Mouse (Mus musculus): ENCODE data around the gene Bmpr1a.

The Bmpr1a gene

DNA sequence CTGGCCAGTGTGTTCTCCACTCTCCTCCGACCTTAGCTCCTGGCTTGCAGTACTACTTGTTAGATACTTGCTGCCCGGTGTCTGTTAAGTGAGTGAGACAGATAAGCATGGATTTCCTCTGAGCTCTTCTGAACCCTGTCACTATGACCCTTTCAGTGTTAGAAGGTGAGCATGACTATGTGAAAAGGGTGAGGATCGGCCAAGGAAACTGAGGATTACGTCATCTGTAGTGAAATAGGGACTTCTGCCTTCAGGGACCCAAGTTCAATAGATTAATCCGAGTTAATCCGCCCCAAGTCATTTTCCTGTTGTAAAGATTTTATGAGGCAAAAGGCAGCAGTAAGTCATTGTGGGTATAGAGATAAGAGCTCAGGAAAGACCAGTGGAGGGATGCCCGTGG, 2.2 kb upstream of the Bmpr1a start:
- peak; percentile 1 for DNase-seq (ENCODE audit: low read depth, low spot score)

DNA sequence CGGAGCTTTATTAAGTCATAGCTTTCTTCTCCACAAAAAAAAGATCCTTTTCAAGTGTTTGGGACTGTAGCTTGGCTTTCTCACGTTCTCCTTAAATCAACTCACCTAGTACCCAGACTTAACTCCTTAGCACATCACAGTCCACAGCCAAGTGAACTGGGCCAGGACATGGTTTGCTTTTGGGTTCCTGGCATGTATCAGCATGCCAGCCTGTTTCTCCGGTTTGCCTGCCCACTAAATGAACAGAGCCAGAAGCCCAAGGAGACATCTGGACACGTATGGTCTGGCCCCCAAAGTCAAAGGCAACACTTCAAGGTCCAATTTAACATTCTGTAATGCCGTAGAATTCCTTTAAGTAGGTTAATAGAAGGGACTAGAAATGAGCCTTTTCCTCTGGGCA, 1.2 kb upstream of the Bmpr1a start:
- DNase-seq (ENCODE audit: low read depth, low spot score) = no peak

DNA sequence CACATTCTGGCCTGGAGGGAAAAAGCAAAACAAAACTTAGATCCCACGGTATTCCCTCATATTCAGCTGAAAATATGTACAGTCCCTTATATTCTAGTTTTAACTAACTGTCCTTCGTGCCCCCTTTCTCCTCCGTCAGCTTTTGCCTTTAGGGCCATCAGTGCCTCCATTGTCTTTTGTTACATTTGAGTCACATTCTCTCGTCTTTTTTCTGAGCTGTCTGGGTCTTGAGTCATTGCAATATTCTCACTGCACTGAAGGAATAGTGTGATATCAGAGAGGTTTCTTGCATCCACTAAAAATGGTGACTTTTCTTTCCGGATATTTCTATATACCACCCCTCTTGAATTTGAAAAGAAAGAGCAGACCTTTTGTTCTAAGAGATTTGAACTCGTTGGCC, 618 bp upstream of the Bmpr1a start:
- DNase-seq (ENCODE audit: low read depth, low spot score) = peak; percentile 41

DNA sequence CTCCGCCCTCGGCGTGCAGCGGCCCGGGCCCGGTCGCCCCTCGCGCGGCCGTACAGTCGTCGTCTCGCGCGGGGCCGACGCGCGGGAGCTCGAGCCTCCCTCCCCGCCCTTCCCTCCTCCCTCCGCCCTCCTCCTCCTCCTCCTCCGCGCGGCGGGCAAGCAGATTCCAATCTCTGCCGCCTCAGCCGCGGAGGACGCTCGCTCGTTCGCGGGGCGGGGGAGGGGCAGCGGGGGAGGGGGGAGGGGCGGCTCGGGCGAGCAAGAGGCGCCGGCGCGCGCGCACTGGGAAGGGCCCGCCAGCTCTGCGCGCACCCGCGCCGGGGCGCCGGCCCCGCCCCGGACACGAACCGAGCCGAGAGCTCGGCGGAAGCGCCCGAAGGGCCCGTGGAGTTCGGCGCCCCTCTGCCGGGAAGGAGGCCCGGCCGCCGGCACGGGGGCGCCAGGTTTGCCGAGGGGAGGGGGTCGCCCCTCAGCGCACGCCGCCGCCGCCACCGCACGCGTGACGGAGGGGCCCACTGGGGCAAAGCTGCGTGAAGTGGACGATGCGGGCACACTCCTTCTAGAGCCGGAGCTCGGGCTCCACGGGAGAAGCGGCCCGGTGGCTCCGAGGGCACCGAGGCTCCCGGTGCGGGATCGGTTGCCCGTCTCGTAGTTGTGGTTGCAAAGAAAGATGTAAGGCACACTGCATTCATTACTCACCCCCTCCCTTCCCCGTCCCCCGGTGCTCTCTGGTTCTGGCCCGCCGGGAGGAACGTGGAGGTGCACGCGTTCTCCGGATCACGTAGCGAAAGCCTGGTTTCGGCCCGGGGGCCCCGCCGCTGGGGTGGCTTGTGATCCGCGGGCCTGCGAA, 441 bp downstream of the Bmpr1a start:
- peak; percentile 91 for DNase-seq (ENCODE audit: low read depth, low spot score)

DNA sequence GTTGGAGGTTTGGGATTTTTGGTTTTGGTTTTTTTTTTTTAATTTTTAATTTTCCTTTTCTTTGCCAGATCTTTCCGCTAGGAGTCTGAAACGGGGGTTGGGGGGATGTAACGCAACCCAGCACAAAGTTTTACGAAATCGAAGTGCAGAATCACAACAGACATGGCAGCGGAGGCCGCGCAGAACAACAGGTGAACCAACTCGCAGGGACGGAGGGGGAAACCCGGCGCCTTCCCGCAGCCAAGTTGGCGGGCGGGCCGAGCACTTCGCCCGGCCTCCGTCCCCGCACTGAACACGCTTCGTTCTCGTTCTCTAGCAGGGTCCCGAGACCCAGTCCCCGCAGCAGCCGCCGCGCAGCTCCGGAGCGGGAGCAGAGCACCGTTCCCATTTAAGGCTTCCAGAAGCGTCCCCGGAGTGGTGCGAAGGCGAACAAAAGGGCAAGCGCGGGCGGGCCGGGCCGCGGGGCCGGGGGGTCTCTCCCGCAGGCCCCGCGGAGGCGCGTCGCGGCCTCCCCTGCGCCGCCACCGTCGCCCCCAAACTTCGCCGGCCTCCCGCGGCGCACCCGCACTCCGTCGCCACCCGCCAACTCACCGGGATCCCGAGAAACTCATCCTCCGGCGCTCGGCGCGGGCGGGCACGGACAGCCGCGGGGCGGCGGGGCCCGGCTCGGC, 1.2 kb downstream of the Bmpr1a start:
- DNase-seq (ENCODE audit: low read depth, low spot score) = peak; percentile 81

DNA sequence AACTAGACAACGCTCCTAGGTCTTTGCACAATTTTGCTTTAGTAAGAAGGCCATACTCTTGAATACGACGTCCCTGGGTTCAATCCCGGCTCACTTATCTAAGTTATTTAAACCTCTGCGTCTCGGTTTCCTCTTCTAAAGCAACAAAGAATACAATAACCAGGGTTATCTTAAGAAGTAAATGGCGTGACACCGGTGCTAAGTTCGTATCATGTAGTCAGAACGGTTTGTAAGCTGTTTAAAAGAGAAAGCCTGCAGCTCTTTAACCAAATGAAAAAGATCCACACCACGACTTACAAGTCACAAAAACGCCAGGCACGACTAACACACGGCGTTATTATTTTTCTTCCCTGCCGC, 1.7 kb downstream of the Bmpr1a start:
- DNase-seq (ENCODE audit: low read depth, low spot score) = peak; percentile 70

DNA sequence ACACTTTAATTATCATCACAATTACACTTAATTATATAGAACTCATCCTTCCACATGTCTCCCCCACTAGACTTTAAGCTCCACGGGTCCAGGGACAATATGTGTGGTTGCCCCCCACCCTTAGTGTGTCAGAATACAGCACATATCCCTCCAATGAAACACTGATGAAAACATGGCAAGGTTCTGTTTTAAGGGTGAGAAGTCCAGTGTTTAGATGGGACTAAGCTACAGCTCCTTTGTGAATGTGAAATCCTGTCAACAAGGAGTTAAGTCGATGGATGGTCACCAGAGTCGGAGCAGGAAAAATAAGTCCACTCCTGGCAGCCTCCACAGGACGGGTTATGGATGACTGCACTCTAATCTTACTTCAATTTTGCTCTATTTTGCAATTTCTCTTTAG, 2.8 kb downstream of the Bmpr1a start:
- DNase-seq (ENCODE audit: low read depth, low spot score) = no peak

DNA sequence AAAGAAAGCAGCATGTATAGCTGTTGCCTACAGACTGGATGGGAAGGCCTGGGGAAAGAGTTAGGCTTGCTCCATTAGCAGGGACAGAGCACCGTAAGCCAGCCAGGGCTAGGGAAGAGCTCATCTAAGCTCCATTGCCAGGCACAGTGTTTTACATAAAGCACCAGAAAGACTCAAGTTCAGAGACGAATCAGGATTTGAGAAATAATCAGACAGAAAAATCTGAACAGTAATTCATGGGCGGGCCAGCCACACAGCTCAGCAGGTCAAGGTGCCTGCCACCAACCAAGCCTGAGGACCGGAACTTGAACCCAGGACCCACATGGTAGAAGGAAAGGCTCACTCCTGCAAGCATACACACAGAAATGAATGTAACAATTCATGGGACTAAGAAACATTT, 3.5 kb downstream of the Bmpr1a start:
- no peak for DNase-seq (ENCODE audit: low read depth, low spot score)

DNA sequence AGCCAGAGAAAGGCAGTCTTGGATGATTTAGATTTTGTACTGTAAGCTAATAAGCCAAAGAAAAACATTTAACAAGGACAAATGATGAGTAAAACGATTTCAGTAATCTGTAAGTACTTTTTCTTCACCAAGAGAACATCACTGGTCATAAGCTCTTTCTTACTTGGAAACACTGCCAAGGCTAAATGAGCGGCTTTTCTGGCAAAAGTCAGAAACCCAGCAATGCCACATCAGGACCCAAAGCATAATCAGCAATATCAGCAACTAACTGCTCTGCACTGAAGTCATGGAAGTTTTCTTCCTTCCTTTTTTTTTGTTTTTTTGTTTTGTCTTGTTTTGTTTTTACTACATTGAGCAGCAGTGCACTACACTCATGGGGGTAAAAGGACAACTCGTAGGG, 5.8 kb downstream of the Bmpr1a start:
- no peak for DNase-seq (ENCODE audit: low read depth, low spot score)

DNA sequence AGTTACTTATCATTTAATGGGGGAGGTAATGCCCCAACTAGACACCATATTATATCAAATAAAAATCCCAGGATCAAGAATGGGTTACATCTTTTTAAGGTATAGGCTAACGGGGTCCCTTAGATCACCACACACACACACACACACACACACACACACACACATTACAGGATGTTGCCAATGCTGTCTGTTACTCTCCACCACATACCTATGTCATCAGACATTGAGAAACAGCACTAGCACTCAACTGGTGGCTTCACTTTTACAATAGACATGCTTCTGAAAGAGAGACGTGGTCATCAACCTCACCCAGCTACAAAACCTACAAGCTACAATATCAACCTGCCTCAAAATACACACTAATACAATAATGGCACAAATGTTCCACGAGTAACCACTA, 9.5 kb downstream of the Bmpr1a start:
- no peak for DNase-seq (ENCODE audit: low read depth, low spot score)

DNA sequence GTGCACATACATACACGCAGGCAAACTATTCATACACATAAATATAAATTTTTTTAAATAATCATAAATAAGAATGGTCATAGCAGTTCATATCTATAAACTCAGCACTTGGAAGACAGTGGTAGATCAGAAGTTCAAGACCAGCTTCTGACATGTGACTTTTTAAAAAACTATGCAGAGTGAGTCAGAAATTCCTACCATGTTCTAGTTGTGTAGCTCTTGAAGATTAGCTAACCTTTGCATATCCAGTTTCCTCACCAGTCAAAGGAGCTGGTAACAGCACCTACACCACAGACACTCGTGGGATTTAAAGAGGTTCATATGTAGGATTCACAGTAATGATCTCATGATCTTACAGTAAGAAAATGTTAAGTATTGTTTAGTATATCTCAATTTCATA, 10.5 kb downstream of the Bmpr1a start:
- DNase-seq (ENCODE audit: low read depth, low spot score) = no peak

DNA sequence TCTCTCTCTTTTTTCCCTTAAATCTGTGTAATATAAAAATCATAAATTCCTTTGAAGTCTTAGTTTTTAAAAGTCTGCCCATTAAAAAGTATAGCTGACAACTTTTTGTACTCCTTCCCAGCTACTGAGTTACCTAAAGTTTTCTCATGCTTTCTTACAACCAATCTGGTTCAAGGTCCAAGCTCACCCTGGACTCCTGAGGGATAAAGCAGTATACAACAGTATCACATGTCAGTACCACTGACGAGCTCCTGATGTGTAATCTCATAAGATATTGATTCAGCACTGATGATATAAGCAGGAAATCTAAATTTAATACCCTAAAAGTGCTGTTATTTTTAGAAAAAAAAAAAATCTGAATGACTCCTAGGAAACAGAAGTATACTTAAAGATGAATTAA, 12.2 kb downstream of the Bmpr1a start:
- DNase-seq (ENCODE audit: low read depth, low spot score) = no peak

DNA sequence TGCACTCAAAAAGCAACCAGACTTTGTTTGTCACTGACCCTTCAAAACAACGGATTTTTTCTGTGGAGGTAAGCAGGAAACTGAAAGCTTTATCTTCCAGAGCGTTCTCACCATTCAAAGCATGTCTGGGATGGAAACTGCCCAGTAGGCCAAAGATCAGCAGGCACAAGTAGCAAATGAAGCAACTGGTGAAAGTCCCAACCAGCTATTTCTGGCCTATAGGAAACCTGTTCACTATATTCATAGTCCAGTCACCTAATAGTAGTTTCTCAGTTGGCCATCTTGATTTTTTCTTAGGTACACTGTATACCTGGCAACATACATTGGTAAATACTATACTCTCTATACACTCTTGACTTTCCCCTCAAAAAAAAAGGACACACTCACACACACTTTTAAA, 13.2 kb downstream of the Bmpr1a start:
- DNase-seq (ENCODE audit: low read depth, low spot score) = no peak

DNA sequence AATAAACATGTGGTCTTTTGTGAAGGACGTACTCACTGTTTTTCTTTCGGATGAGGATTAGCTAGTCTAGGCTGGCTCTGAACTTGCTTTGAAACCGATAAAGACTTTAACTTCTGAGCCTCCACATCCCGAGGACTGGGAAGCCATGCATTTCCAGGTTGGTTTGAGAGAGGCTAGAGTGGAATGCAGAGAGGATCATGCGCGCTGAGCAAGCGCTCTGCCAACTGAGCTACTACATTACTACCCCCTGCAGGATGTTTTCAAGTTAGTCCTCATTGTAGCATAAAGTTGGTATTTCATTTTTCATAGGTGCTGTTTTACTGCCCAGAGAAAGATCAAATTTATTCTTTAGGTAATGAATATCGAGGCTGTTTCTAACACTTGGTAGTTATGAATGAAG, 17.0 kb downstream of the Bmpr1a start:
- no peak for DNase-seq (ENCODE audit: low read depth, low spot score)

DNA sequence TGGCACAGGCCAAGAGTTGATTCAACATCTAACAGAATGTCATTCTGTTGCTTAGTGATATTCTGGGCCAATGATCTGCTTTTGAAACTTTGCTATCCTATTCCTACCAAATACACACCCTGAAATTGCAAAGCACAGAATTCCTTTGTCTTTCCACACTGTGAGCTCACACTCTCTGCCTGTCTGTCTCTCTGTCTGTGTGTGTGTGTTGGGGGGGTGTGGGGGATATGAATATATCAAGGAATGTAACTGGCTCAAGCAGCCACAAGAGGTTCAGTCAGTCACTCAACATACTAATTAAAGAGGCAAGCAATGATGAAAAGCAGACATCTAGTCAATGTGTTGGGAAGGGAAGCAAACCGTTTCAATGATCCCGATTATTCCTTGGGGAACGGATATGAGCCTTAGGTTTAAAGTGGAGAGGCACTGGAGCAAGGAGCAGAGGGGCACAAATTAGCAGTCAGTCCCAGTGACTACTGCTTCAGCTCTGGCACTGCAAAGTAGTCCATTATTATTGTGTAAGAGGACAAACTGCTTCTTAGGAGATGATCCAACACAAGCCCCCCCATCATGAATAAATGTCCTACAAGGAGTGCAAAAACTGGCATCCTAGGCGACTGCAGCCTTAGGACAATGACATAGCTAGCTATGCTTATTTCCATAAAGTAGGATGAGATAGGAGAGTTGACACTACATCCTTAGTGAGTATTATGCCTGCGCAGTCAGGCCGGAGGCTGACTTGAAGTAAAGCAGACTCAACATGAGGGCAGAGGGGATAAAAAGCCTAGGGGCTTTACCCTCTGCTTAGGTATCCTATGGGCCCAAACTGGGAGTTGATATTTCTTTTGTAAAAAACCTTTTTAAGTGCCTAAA, 19.4 kb downstream of the Bmpr1a start:
- no peak for DNase-seq (ENCODE audit: low read depth, low spot score)

DNA sequence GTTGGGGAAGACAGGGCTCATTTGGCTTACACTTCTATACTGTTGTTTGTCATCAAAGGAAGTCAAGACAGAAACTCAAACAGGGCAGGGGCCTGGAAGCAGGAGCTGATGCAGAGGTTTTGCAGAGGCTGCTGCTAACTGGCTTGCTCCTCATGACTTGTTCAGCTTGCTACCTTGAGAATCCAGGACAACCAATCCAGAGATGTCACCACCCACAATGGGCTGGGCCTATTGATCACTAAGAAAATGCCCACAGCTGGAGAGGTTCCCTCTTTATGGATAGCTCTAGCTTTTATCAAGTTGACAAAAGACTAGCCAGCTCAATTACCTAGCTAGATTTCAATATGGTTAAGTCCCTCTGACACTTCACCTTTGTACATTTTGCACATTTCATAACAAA, 31.6 kb downstream of the Bmpr1a start:
- DNase-seq (ENCODE audit: low read depth, low spot score) = no peak

DNA sequence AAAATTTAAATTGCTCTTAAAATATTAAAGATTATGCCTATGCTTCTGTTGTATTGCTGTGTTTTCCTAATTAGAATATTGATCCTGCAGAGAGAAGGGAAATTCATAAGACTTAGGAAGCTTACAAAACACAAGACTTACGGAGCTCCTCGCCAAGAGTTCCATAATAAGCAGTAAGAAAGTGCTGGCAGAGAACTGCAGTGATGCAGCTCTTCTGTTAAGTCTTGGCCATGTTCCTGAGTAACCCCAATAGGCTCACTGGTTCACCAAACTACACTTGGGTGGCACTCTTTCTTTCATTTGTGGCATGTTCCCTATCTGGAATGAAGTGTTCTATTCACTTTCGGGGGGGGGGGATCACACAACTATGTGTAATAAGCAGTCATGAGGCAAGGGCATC, 36.9 kb downstream of the Bmpr1a start:
- DNase-seq (ENCODE audit: low read depth, low spot score) = no peak

DNA sequence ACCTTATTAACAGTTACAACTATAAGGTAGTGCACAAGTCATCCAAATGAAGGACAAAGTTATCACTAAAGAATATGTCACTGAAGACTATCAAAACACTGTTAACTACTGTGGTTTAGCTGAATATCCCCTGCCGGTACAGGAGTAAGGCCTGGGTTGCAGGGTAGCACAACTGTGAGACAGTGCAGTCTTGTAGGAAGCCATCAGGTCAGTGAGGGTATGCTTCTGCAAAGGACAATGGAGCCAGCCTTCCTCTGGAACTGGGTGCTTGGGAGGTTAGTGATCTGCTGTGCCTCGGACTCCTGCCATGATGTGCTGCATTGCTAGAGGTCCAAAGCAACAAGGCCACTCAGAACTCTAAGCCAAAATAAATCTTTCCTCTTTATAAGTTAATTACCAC, 43.8 kb downstream of the Bmpr1a start:
- no peak for DNase-seq (ENCODE audit: low read depth, low spot score)

DNA sequence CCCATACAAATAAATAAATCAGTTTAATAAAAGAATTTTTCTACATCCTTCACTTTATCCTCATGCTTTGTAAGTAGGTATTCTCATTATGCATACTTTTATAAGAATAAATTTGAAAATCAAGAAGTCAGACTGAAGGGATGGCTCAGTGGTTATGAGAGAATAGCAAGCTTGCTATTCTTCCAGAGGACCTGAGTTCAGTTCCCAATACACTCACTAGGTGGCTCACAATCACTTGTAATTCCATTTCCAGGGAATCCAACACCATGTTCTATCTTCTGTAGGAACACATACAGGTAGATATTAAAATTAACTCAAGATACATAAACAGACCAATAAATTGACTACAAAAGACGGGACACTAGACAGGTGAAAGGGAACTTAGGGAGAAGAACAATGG, 44.3 kb downstream of the Bmpr1a start:
- DNase-seq (ENCODE audit: low read depth, low spot score) = peak; percentile 40

DNA sequence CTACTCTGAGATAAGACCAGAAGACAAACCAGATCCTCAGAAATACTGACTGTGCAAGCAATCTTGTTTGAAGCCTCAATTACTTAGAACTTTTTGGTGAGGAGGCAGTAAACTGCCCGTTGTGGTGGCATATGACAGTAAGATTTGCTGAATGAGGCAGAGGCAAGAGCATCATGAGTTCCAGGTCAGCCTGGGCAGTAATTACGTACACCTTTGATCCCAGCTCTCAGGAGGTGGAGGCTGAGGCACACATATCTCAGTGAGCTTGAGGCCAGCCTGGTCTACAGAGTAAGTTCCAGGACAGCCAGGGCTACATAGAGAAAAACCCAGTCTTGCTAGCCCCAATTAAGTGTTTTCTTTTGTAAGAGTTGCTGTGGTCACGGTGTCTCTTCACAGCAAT, 48.9 kb downstream of the Bmpr1a start:
- no peak for DNase-seq (ENCODE audit: low read depth, low spot score)

DNA sequence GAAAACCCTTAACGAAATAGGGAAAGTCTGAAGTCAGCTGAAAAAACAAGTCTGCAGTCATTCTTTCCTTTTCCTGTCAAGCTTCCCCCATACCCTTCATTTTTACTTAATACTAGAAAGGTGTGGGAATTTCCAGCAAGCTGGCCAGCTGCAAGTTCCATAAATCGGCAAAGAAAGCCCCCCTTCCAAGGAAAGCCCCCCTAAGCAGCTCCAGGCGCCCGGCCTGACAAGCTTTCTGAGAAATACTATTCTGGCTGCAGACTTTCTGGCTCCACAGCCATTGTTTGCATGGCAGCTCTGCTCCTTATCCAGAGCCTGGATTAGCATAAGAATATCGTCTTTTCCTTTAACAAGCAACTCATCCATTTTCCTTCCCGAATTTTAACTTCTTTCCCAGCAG, 49.5 kb downstream of the Bmpr1a start:
- no peak for DNase-seq (ENCODE audit: low read depth, low spot score)

DNA sequence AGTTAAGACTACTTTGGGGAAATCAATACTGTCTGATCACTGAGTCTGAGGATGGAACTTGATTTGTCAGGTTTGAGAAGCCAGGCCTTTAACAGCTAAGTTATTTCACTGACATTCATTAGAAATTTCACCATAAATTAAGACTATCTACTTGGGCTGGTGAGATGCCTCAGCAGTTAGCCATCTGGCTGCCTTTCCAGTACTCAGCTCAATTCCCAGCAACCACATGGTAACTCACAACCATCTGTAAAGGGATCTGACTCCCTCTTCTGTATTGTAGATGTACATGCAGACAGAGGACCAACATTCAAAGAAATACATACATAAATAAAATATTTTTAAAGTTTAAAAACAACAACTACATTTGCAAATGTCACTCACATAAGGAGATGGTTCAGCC, 51.3 kb downstream of the Bmpr1a start:
- no peak for DNase-seq (ENCODE audit: low read depth, low spot score)

DNA sequence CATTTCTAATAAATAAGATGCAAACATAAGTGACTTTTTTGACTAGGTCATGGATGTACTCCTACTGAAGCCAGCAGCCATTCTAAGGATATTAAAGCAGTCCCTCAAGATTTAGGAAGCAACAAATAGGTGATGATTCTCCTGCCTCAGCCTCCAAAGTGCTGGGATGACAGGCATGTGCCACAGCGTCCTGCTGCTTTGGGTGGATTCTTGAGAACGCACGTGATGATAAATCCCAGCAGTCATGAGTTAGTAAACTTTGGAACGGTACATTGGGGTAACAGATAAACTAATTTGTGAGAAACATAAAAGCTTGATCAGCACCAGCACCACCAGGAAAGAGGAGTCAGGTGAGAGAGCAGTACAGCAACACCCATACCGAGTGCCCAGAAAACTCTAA, 52.7 kb downstream of the Bmpr1a start:
- no peak for DNase-seq (ENCODE audit: low read depth, low spot score)

Data from A20 (cell line).